Mouse (Mus musculus) C2C12 (cell line): ENCODE data around the gene Atp5d. TPM values are rescaled to one million over a fixed set of nuclear protein-coding genes. Genes with fewer than 3 reads are reported as not detected.

Source experiments
- H3K27me3 ChIP-seq: one replicate; pipeline ENCODE4 v1.6.1; 2011; ENCODE audit not compliant: control insufficient read depth, insufficient read depth, insufficient read length
- H3K36me3 ChIP-seq: one replicate; pipeline ENCODE4 v1.6.1; 2011; ENCODE audit not compliant: control insufficient read depth, insufficient read depth
- H3K4me3 ChIP-seq: one replicate; pipeline ENCODE4 v1.5.1; 2011; ENCODE audit warnings: mild to moderate bottlenecking, control low read depth; ENCODE audit not compliant: poor library complexity, insufficient read depth, severe bottlenecking
- H3K79me2 ChIP-seq: one replicate; pipeline ENCODE4 v1.6.1; 2011; ENCODE audit not compliant: control insufficient read depth, insufficient read depth
- H3K79me3 ChIP-seq: one replicate; pipeline ENCODE4 v1.6.1; 2011; ENCODE audit warnings: low read depth, control low read depth
- H3ac ChIP-seq: one replicate; pipeline ENCODE3; 2011; ENCODE audit warnings: low read depth; ENCODE audit not compliant: control insufficient read depth, insufficient read length
- CEBPB ChIP-seq: IDR thresholded peaks from one replicate; pipeline ENCODE4 v1.6.1; 2011; ENCODE audit warnings: low read depth, mild to moderate bottlenecking, control low read depth, moderate library complexity
- CTCF ChIP-seq: IDR thresholded peaks from one replicate; pipeline ENCODE4 v1.5.1; 2011; ENCODE audit not compliant: control insufficient read depth, insufficient read depth, insufficient read length
- FOSL1 ChIP-seq: IDR thresholded peaks from one replicate; pipeline ENCODE4 v1.8.0; 2011; ENCODE audit warnings: mild to moderate bottlenecking, low read length; ENCODE audit not compliant: poor library complexity, insufficient read depth, severe bottlenecking
- MAX ChIP-seq: IDR thresholded peaks from one replicate; pipeline ENCODE4 v1.6.1; 2011; ENCODE audit warnings: mild to moderate bottlenecking, control low read depth
- MYOD1 ChIP-seq: IDR thresholded peaks from one replicate; pipeline ENCODE4 v1.6.1; 2011; ENCODE audit warnings: low read depth; ENCODE audit not compliant: control insufficient read depth, insufficient read length
- MYOG ChIP-seq: IDR thresholded peaks from one replicate; pipeline ENCODE4 v1.6.1; 2011; ENCODE audit not compliant: control insufficient read depth, insufficient read length; ENCODE audit errors: extremely low read depth
- USF1 ChIP-seq: IDR thresholded peaks from one replicate; pipeline ENCODE4 v1.6.1; 2011; ENCODE audit warnings: low read depth, mild to moderate bottlenecking, control low read depth, moderate library complexity
- polyA plus RNA-seq: library from polyadenylated mRNA; unstranded; fragments of >200 nt; fragmentation: generic; extraction: Trizol; gene quantifications from one replicate; pipeline ENCODE4 v1.2.1, GENCODE M21; 2012; ENCODE audit warnings: missing spikeins

Gene Atp5d
- polyA plus RNA-seq, 1 experiment: 720 TPM

- H3K79me3 ChIP-seq: no peaks in the 10 kb centered on the region
- TF ChIP-seq CEBPB (no peak), MYOD1 (no peak), MYOG (no peak), USF1 (no peak), CTCF (no peak), MAX (no peak), FOSL1 (no peak)
- no peaks in the 10 kb centered on the region for H3K79me2 ChIP-seq
Measured at GRCm38 (mm10) chr10:80182547-80182946, 44.1 kb downstream of the Atp5d start.

GRCm38 (mm10) chr10:80186649-80187048 is 48.2 kb downstream of the Atp5d start:
- Histone ChIP-seq H3ac (no peak overlapping the region), H3K4me3 (no peak overlapping the region), H3K79me2 (no peaks in the 10 kb centered on the region), H3K79me3 (no peaks in the 10 kb centered on the region), H3K27me3 (peaks cover 12% of the 10 kb centered on the region), H3K36me3 (no peaks in the 10 kb centered on the region)
- TF ChIP-seq MYOD1 (no peak), FOSL1 (no peak), CTCF (no peak), USF1 (no peak), MAX (no peak), MYOG (no peak), CEBPB (no peak)

More at GRCm38 (mm10) chr10:80182547-80182946, 44.1 kb downstream of the Atp5d start:
- H3K4me3 ChIP-seq: no peak overlapping the region
- no peaks in the 10 kb centered on the region for H3K36me3 ChIP-seq
- no peak overlapping the region for H3ac ChIP-seq
- no peaks in the 10 kb centered on the region for H3K27me3 ChIP-seq

- Histone ChIP-seq H3K4me3 (no peak overlapping the region), H3K79me2 (no peaks in the 10 kb centered on the region), H3K27me3 (peaks cover 12% of the 10 kb centered on the region), H3K79me3 (no peaks in the 10 kb centered on the region), H3K36me3 (no peaks in the 10 kb centered on the region), H3ac (no peak overlapping the region)
- TF ChIP-seq MYOD1 (no peak), USF1 (no peak), FOSL1 (no peak), CEBPB (no peak), MYOG (no peak), MAX (no peak), CTCF (no peak)
Measured at GRCm38 (mm10) chr10:80187739-80188138, 49.3 kb downstream of the Atp5d start.

GRCm38 (mm10) chr10:80188453-80189024 is 50.1 kb downstream of the Atp5d start:
- Histone ChIP-seq H3ac (no peak overlapping the region), H3K4me3 (no peak overlapping the region), H3K27me3 (peaks cover 12% of the 10 kb centered on the region)

GRCm38 (mm10) chr10:80189999-80190398 is 51.6 kb downstream of the Atp5d start:
- no peaks in the 10 kb centered on the region for H3K79me2 ChIP-seq
- H3K27me3 ChIP-seq: peaks cover 12% of the 10 kb centered on the region
- no peak overlapping the region for H3ac ChIP-seq
- TF ChIP-seq FOSL1: no peak
- TF ChIP-seq CEBPB: no peak
- H3K36me3 ChIP-seq: no peaks in the 10 kb centered on the region
- no peaks in the 10 kb centered on the region for H3K79me3 ChIP-seq
- no peak overlapping the region for H3K4me3 ChIP-seq

More at GRCm38 (mm10) chr10:80188453-80189024, 50.1 kb downstream of the Atp5d start:
- no peaks in the 10 kb centered on the region for H3K36me3 ChIP-seq
- no peaks in the 10 kb centered on the region for H3K79me2 ChIP-seq
- TF ChIP-seq CEBPB (no peak), MYOD1 (no peak), CTCF (no peak), USF1 (no peak), MAX (no peak), FOSL1 (no peak), MYOG (no peak)
- H3K79me3 ChIP-seq: no peaks in the 10 kb centered on the region

- H3ac ChIP-seq: no peak overlapping the region
- no peak overlapping the region for H3K4me3 ChIP-seq
- H3K36me3 ChIP-seq: no peaks in the 10 kb centered on the region
- peaks cover 12% of the 10 kb centered on the region for H3K27me3 ChIP-seq
- TF ChIP-seq MYOG (no peak), CTCF (no peak), FOSL1 (no peak), MAX (no peak), CEBPB (no peak), MYOD1 (no peak), USF1 (no peak)
- no peaks in the 10 kb centered on the region for H3K79me2 ChIP-seq
- no peaks in the 10 kb centered on the region for H3K79me3 ChIP-seq
Measured at GRCm38 (mm10) chr10:80190491-80191051, 52.1 kb downstream of the Atp5d start.
